Mouse (Mus musculus) midbrain, embryonic 13.5 days (tissue): Measurements from ENCODE around the gene BC028528. TPM values are rescaled to one million over a fixed set of nuclear protein-coding genes. Genes with fewer than 3 reads are reported as not detected.

Experiments used
- ATAC-seq: fragments of 200-750 bp; cut with Nextera tagmentation; 2 replicates; pipeline ENCODE4 v1.8.0; 2017; ENCODE audit warnings: mild to moderate bottlenecking, moderate TSS enrichment, moderate library complexity
- H3K27ac ChIP-seq: fragments of 300-500 bp; sonication (generic); 2 replicates; pipeline ENCODE4 v1.5.1; 2015; ENCODE audit warnings: inconsistent platforms, mild to moderate bottlenecking, moderate library complexity
- H3K27me3 ChIP-seq: fragments of 300-500 bp; sonication (generic); 2 replicates; pipeline ENCODE4 v1.6.1; 2015; ENCODE audit warnings: mild to moderate bottlenecking, inconsistent platforms
- H3K36me3 ChIP-seq: fragments of 300-500 bp; sonication (generic); 2 replicates; pipeline ENCODE4 v1.6.1; 2015; ENCODE audit warnings: mild to moderate bottlenecking, inconsistent platforms
- H3K4me1 ChIP-seq: fragments of 300-500 bp; sonication (generic); replicated peaks from 2 replicates; pipeline ENCODE4 v1.6.1; 2015; ENCODE audit warnings: inconsistent platforms
- H3K4me2 ChIP-seq: fragments of 300-500 bp; sonication (generic); replicated peaks from 2 replicates; pipeline ENCODE4 v1.6.1; 2015; ENCODE audit warnings: moderate library complexity, mild to moderate bottlenecking, inconsistent platforms
- H3K4me3 ChIP-seq: fragments of 300-500 bp; sonication (generic); replicated peaks from 2 replicates; pipeline ENCODE4 v1.5.1; 2015; ENCODE audit warnings: mild to moderate bottlenecking, inconsistent platforms
- H3K9ac ChIP-seq: fragments of 300-500 bp; sonication (generic); replicated peaks from 2 replicates; pipeline ENCODE4 v1.6.1; 2015; ENCODE audit warnings: mild to moderate bottlenecking, inconsistent platforms
- H3K9me3 ChIP-seq: fragments of 300-500 bp; sonication (generic); 2 replicates; pipeline ENCODE4 v1.6.1; 2016; ENCODE audit warnings: mild to moderate bottlenecking, inconsistent platforms
- WGBS: fragments of 180-500 bp; shearing (Covaris S2); methylation state at CpG from one replicate; pipeline ENCODE4 v1.1.7; 2015; 5-methylcytosine and 5-hydroxymethylcytosine counted together
- polyA plus RNA-seq: library from polyadenylated mRNA; unstranded; fragments of >200 nt; fragmentation: Nextera tagmentation; extraction: Ambion mirVana; gene quantifications from 2 replicates; pipeline ENCODE4 v1.2.1, GENCODE M21; 2015

The BC028528 gene
- polyA plus RNA-seq, 1 experiment from 2014 or later: 14.4 TPM

GRCm38 (mm10) chr3:95842503-95843214 lies 49.1 kb downstream of the BC028528 start:
- Histone ChIP-seq H3K27me3 (no peaks in the 10 kb centered on the region), H3K27ac (no peak overlapping the region), H3K4me2 (no peak overlapping the region), H3K36me3 (peaks cover 81% of the 10 kb centered on the region), H3K4me3 (no peak overlapping the region), H3K4me1 (no peaks in the 10 kb centered on the region), H3K9ac (no peak overlapping the region), H3K9me3 (no peaks in the 10 kb centered on the region)
- 92% methylated on average over 3 of the region's 3 CpGs for WGBS
- ATAC-seq: no peak

GRCm38 (mm10) chr3:95839250-95839649 lies 52.6 kb downstream of the BC028528 start:
- 95% methylated on average over 2 of the region's 2 CpGs for WGBS
- H3K9me3 ChIP-seq: no peaks in the 10 kb centered on the region
- H3K36me3 ChIP-seq: peaks cover 78% of the 10 kb centered on the region
- H3K27me3 ChIP-seq: no peaks in the 10 kb centered on the region
- ATAC-seq: no peak
- no peak overlapping the region for H3K27ac ChIP-seq
- no peak overlapping the region for H3K4me2 ChIP-seq
- H3K4me1 ChIP-seq: no peaks in the 10 kb centered on the region
- no peak overlapping the region for H3K4me3 ChIP-seq
- no peak overlapping the region for H3K9ac ChIP-seq

Other genes with a start within 250 kb of the BC028528 start
- gene Mcl1, start 233.2 kb downstream of the BC028528 start, polyA plus RNA-seq: 46.9 and 56.3 TPM in 2 replicates
- gene Adamtsl4, start 204.1 kb downstream of the BC028528 start, polyA plus RNA-seq: 0.68 and 1.9 TPM in 2 replicates
- gene Ecm1, start 152.4 kb downstream of the BC028528 start, polyA plus RNA-seq: 11.3 and 11.8 TPM in 2 replicates
- 44.7 and 45.5 TPM in 2 replicates for gene Tars2, start 131.8 kb downstream of the BC028528 start, polyA plus RNA-seq
- gene Rprd2, start 73.1 kb downstream of the BC028528 start, polyA plus RNA-seq: 24.8 and 25.0 TPM in 2 replicates
- 39.5 and 48.0 TPM in 2 replicates for gene Prpf3, start 36.1 kb downstream of the BC028528 start, polyA plus RNA-seq
- 340 TPM in 2 replicates for gene Mrps21, start 20.5 kb downstream of the BC028528 start, polyA plus RNA-seq
- 3.2 and 4.8 TPM in 2 replicates for gene Ciart, start 9.8 kb downstream of the BC028528 start, polyA plus RNA-seq
- 32.6 and 33.8 TPM in 2 replicates for gene Aph1a, start 2.0 kb upstream of the BC028528 start, polyA plus RNA-seq
- gene Car14, start 12.7 kb upstream of the BC028528 start, polyA plus RNA-seq: 8.5 and 11.7 TPM in 2 replicates
- gene Anp32e, start 37.2 kb upstream of the BC028528 start, polyA plus RNA-seq: 218 and 242 TPM in 2 replicates
- gene Plekho1, start 104.0 kb upstream of the BC028528 start, polyA plus RNA-seq: 61.2 and 77.0 TPM in 2 replicates
- gene Vps45, start 166.5 kb upstream of the BC028528 start, polyA plus RNA-seq: 63.7 and 67.4 TPM in 2 replicates
- gene Otud7b, start 212.5 kb upstream of the BC028528 start, polyA plus RNA-seq: 10.2 and 11.4 TPM in 2 replicates